In genomic region chr7:141373611-141374010, GRCm38 (mm10) we compare ENCODE assay signal across 24 mouse cellular contexts. TPM values are rescaled to one million over a fixed set of nuclear protein-coding genes. Genes with fewer than 3 reads are reported as not detected.
DNase-seq lines count a peak whose midpoint lies in the region; ATAC-seq and TF ChIP-seq lines count a peak whose summit lies in the region.
"Had no signal": no experiment of that assay in that cellular context is flagged by ENCODE, and none has a peak within 500 bp of the region (broad histone marks: within the 10 kb centered on the region; RNA-seq: fewer than 3 reads in every experiment).

No protein-coding gene starts in this region.

- peak; percentile 56 for DNase-seq in adrenal gland, postnatal 10 days
- no peak for DNase-seq in adrenal gland, adult 8-10 months
- DNase-seq in ES-CJ7 (ENCODE audit: low read depth, low spot score): peak; percentile 87
- peak; percentile 44 for DNase-seq in brain, embryonic 14.5 days (ENCODE audit: low read depth)
- DNase-seq in gastrocnemius, postnatal 4 days (ENCODE audit: low spot score in 2 of 2): no peak
- no peak for DNase-seq in left cerebral cortex, adult 9 months (ENCODE audit: low spot score in 2 of 2)
- DNase-seq: cerebellum, adult 9-11 months; gastrocnemius, postnatal 14 days; heart, postnatal 10 days; kidney, adult 11 months; lung, adult 18-20 months; lung, postnatal 36 days; right cerebral cortex, postnatal 25 days had no signal

- no peaks in the 10 kb centered on the region for H3K27me3 ChIP-seq in intestine, embryonic 16.5 days (replicated peaks; ENCODE audit: control insufficient read depth, insufficient read depth, low read length)
- no peaks in the 10 kb centered on the region for H3K27me3 ChIP-seq in intestine, postnatal 0 days (replicated peaks; ENCODE audit: control insufficient read depth, insufficient read depth, low read length)
- H3K27me3 ChIP-seq: hindbrain, embryonic 13.5 days; neural tube, embryonic 15.5 days had no signal

- 0 out of 2 replicates have a peak, but pooled peaks cover 5% of the 10 kb centered on the region for H3K4me1 ChIP-seq in intestine, embryonic 16.5 days (ENCODE audit: control insufficient read depth, insufficient read depth, low read length)
- H3K4me1 ChIP-seq in intestine, postnatal 0 days (replicated peaks; ENCODE audit: control insufficient read depth, insufficient read depth, low read length): 0 out of 2 replicates have a peak, but pooled peaks cover 4% of the 10 kb centered on the region
- H3K4me1 ChIP-seq: hindbrain, embryonic 13.5 days; neural tube, embryonic 15.5 days had no signal

- H3K4me3 ChIP-seq in intestine, embryonic 16.5 days (ENCODE audit: low read length): no peak overlapping the region
- H3K4me3 ChIP-seq in intestine, postnatal 0 days (ENCODE audit: low read depth, low read length): no peak overlapping the region
- H3K4me3 ChIP-seq: embryonic facial prominence, embryonic 10.5 days; erythroblast, embryonic 14.5 days; heart, embryonic 10.5 days; hindbrain, embryonic 13.5 days; myocyte; neural tube, embryonic 15.5 days had no signal

- no peak overlapping the region for H3K4me2 ChIP-seq in intestine, embryonic 16.5 days (ENCODE audit: low read depth, low read length)
- H3K4me2 ChIP-seq in intestine, postnatal 0 days (replicated peaks; ENCODE audit: low read depth): no peak overlapping the region
- H3K4me2 ChIP-seq: hindbrain, embryonic 13.5 days; midbrain, embryonic 11.5 days; neural tube, embryonic 15.5 days had no signal

- H3K36me3 ChIP-seq in intestine, embryonic 16.5 days (ENCODE audit: control insufficient read depth, insufficient read depth, low read length): no peaks in the 10 kb centered on the region
- H3K36me3 ChIP-seq in intestine, postnatal 0 days (ENCODE audit: control insufficient read depth, insufficient read depth): no peaks in the 10 kb centered on the region
- H3K36me3 ChIP-seq: embryonic facial prominence, embryonic 10.5 days; heart, embryonic 10.5 days; hindbrain, embryonic 13.5 days; neural tube, embryonic 15.5 days had no signal

- TF ChIP-seq POLR2A in brain, embryonic 14.5 days (IDR thresholded peaks at IDR 0.05; ENCODE audit: borderline replicate concordance, extremely low read depth, insufficient read depth, insufficient read length, poor library complexity, severe bottlenecking): no peak

- 0 out of 2 replicates have a peak overlapping the region, but pooled peaks have one; percentile 5 for H3K27ac ChIP-seq in intestine, embryonic 16.5 days (ENCODE audit: low read length)
- no peak overlapping the region for H3K27ac ChIP-seq in intestine, postnatal 0 days (ENCODE audit: low read depth, low read length)
- H3K27ac ChIP-seq: embryonic facial prominence, embryonic 10.5 days; hindbrain, embryonic 13.5 days; kidney, postnatal 0 days; neural tube, embryonic 15.5 days; stomach, postnatal 0 days had no signal

- WGBS in intestine, embryonic 16.5 days: 68% methylated on average over 6 of the region's 6 CpGs
- 68% methylated on average over 6 of the region's 6 CpGs for WGBS in intestine, postnatal 0 days

- no peak for ATAC-seq in intestine, embryonic 16.5 days
- no peak for ATAC-seq in intestine, postnatal 0 days

- no peaks in the 10 kb centered on the region for H3K9me3 ChIP-seq in intestine, embryonic 16.5 days (ENCODE audit: control insufficient read depth, low read length)
- H3K9me3 ChIP-seq in intestine, postnatal 0 days (ENCODE audit: control insufficient read depth): no peaks in the 10 kb centered on the region
- H3K9me3 ChIP-seq: embryonic facial prominence, embryonic 10.5 days; heart, embryonic 10.5 days; hindbrain, embryonic 13.5 days; neural tube, embryonic 15.5 days had no signal

- no peak overlapping the region for H3K9ac ChIP-seq in intestine, embryonic 16.5 days (ENCODE audit: low read depth, low read length)
- H3K9ac ChIP-seq in intestine, postnatal 0 days (ENCODE audit: low read depth, low read length): no peak overlapping the region
- H3K9ac ChIP-seq: hindbrain, embryonic 13.5 days; neural tube, embryonic 15.5 days had no signal

- TF ChIP-seq CTCF in intestine, postnatal 0 days (IDR thresholded peaks at IDR 0.05; ENCODE audit: low read depth): no peak
- TF ChIP-seq CTCF in brain, embryonic 14.5 days (IDR thresholded peaks at IDR 0.05; ENCODE audit: borderline replicate concordance, extremely low read depth, insufficient read depth, insufficient read length): no peak

RNA-seq across cellular contexts. Expression of gene Taldo1, which starts 18.4 kb away (rescaled TPM):
- total RNA-seq in adrenal gland, postnatal 10 days (2021): 100 to 1,000 TPM; 466 to 479 TPM
- 100 to 1,000 TPM; 429 to 671 (median 576) TPM for total RNA-seq in adrenal gland, adult 8-10 months (2022)
- polyA plus RNA-seq in intestine, embryonic 16.5 days (2015; fragmentation: Nextera tagmentation; extraction: Ambion mirVana): 567 and 582 TPM in 2 replicates
- polyA plus RNA-seq in intestine, postnatal 0 days (2015; fragmentation: Nextera tagmentation; extraction: Ambion mirVana): 706 and 711 TPM in 2 replicates
- polyA plus RNA-seq in brain, embryonic 14.5 days (2012; rRNA removed): 224 and 284 TPM in 2 replicates
- 100 to 1,000 TPM; 120 to 128 TPM for total RNA-seq in gastrocnemius, postnatal 4 days (2021)

RNA-seq across cellular contexts. Expression of gene Eps8l2, which starts 34.9 kb away (rescaled TPM):
- 1 to 10 TPM; 4.6 to 7.1 TPM for total RNA-seq in adrenal gland, postnatal 10 days (2021)
- total RNA-seq in adrenal gland, adult 8-10 months (2022): 1 to 10 TPM; 2.0 to 2.9 (median 2.3) TPM
- polyA plus RNA-seq in intestine, embryonic 16.5 days (2015; fragmentation: Nextera tagmentation; extraction: Ambion mirVana): 191 and 214 TPM in 2 replicates
- polyA plus RNA-seq in intestine, postnatal 0 days (2015; fragmentation: Nextera tagmentation; extraction: Ambion mirVana): 234 and 248 TPM in 2 replicates
- polyA plus RNA-seq in brain, embryonic 14.5 days (2012; rRNA removed): 1.5 and 1.6 TPM in 2 replicates
- 1 to 10 TPM; 2.4 to 2.5 TPM for total RNA-seq in gastrocnemius, postnatal 4 days (2021)

RNA-seq across cellular contexts. Expression of gene Gatd1, which starts 40.3 kb away (rescaled TPM):
- 10 to 100 TPM; 26.2 to 39.2 TPM for total RNA-seq in adrenal gland, postnatal 10 days (2021)
- total RNA-seq in adrenal gland, adult 8-10 months (2022): 10 to 100 TPM; 38.9 to 52.2 (median 47.6) TPM
- polyA plus RNA-seq in intestine, embryonic 16.5 days (2015; fragmentation: Nextera tagmentation; extraction: Ambion mirVana): 47.5 and 48.2 TPM in 2 replicates
- polyA plus RNA-seq in intestine, postnatal 0 days (2015; fragmentation: Nextera tagmentation; extraction: Ambion mirVana): 34.3 and 37.1 TPM in 2 replicates
- 70.9 and 84.3 TPM in 2 replicates for polyA plus RNA-seq in brain, embryonic 14.5 days (2012; rRNA removed)
- total RNA-seq in gastrocnemius, postnatal 4 days (2021): 10 to 100 TPM; 18.3 to 19.5 TPM

RNA-seq across cellular contexts. Expression of gene Tmem80, which starts 46.1 kb away (rescaled TPM):
- total RNA-seq in adrenal gland, postnatal 10 days (2021): 10 to 100 TPM; 22.1 to 31.6 TPM
- 10 to 100 TPM; 31.4 to 46.6 (median 34.8) TPM for total RNA-seq in adrenal gland, adult 8-10 months (2022)
- polyA plus RNA-seq in intestine, embryonic 16.5 days (2015; fragmentation: Nextera tagmentation; extraction: Ambion mirVana): 32.4 and 34.2 TPM in 2 replicates
- polyA plus RNA-seq in intestine, postnatal 0 days (2015; fragmentation: Nextera tagmentation; extraction: Ambion mirVana): 21.8 and 23.3 TPM in 2 replicates
- polyA plus RNA-seq in brain, embryonic 14.5 days (2012; rRNA removed): 62.2 and 84.7 TPM in 2 replicates
- 10 to 100 TPM; 14.2 to 14.6 TPM for total RNA-seq in gastrocnemius, postnatal 4 days (2021)

RNA-seq across cellular contexts. Expression of gene Deaf1, which starts 46.1 kb away (rescaled TPM):
- 10 to 100 TPM; 39.9 to 59.2 TPM for total RNA-seq in adrenal gland, postnatal 10 days (2021)
- total RNA-seq in adrenal gland, adult 8-10 months (2022): 10 to 100 TPM; 27.1 to 47.4 (median 36.7) TPM
- 61.0 and 64.4 TPM in 2 replicates for polyA plus RNA-seq in intestine, embryonic 16.5 days (2015; fragmentation: Nextera tagmentation; extraction: Ambion mirVana)
- 52.8 and 55.7 TPM in 2 replicates for polyA plus RNA-seq in intestine, postnatal 0 days (2015; fragmentation: Nextera tagmentation; extraction: Ambion mirVana)
- 43.3 and 82.1 TPM in 2 replicates for polyA plus RNA-seq in brain, embryonic 14.5 days (2012; rRNA removed)
- total RNA-seq in gastrocnemius, postnatal 4 days (2021): 10 to 100 TPM; 44.6 to 50.4 TPM

Comparison
In these comparisons a context has a peak if more than half of its experiments do, and no peak if none do; other contexts are left out.
1. DNase-seq: peak in adrenal gland, postnatal 10 days (single experiment), ES-CJ7 (single experiment) and brain, embryonic 14.5 days (single experiment); none in adrenal gland, adult 8-10 months (single experiment), gastrocnemius, postnatal 4 days (0 of 2) and left cerebral cortex, adult 9 months (0 of 2).